Mouse (Mus musculus) midbrain, postnatal 0 days (tissue): ENCODE measurements at regions not wholly inside any gene's neighbourhood (a gene's known extent, or its start where the extent isn't known, plus 50 kb on each side); places are given as distances from the start of the nearest gene placed in this dataset.
A peak's percentile ranks its signal among the peaks of the same experiment; 100 is the strongest.

Experiments
- ATAC-seq: fragments of 200-750 bp; cut with Nextera tagmentation; 2 replicates; pipeline ENCODE4 v1.8.0; 2017; ENCODE audit warnings: moderate number of reproducible peaks, mild to moderate bottlenecking, moderate TSS enrichment, moderate library complexity; ENCODE audit not compliant: low FRiP score
- DNase-seq: peaks from one replicate; pipeline ENCODE4 v3.0.0-alpha.2; 2015; ENCODE audit warnings: low spot score
- H3K27ac ChIP-seq: fragments of 300-500 bp; sonication (generic); 2 replicates; pipeline ENCODE4 v1.5.1; 2014; ENCODE audit warnings: low read depth, mild to moderate bottlenecking, low read length, mixed read lengths
- H3K27me3 ChIP-seq: fragments of 300-500 bp; sonication (generic); 2 replicates; pipeline ENCODE4 v1.6.1; 2014; ENCODE audit warnings: low read length, control low read depth, mixed read lengths; ENCODE audit not compliant: insufficient read depth
- H3K36me3 ChIP-seq: fragments of 300-500 bp; sonication (generic); 2 replicates; pipeline ENCODE4 v1.6.1; 2014; ENCODE audit warnings: low read length, control low read depth, mixed read lengths; ENCODE audit not compliant: insufficient read depth
- H3K4me1 ChIP-seq: fragments of 300-500 bp; sonication (generic); 2 replicates; pipeline ENCODE4 v1.6.1; 2014; ENCODE audit warnings: mild to moderate bottlenecking, control low read depth, antibody characterized with exemption, low read length, mixed read lengths; ENCODE audit not compliant: insufficient read depth
- H3K4me2 ChIP-seq: fragments of 300-500 bp; sonication (generic); 2 replicates; pipeline ENCODE4 v1.6.1; 2014; ENCODE audit warnings: low read depth, mild to moderate bottlenecking, low read length, mixed read lengths; ENCODE audit not compliant: poor library complexity, severe bottlenecking
- H3K4me3 ChIP-seq: fragments of 300-500 bp; sonication (generic); 2 replicates; pipeline ENCODE4 v1.5.1; 2014; ENCODE audit warnings: low read depth, mild to moderate bottlenecking, low read length, moderate library complexity
- H3K9ac ChIP-seq: fragments of 300-500 bp; sonication (generic); replicated peaks from 2 replicates; pipeline ENCODE4 v1.6.1; 2014; ENCODE audit warnings: mild to moderate bottlenecking, low read length, moderate library complexity, mixed read lengths; ENCODE audit not compliant: poor library complexity, severe bottlenecking
- H3K9me3 ChIP-seq: fragments of 300-500 bp; sonication (generic); 2 replicates; pipeline ENCODE4 v1.6.1; 2016; ENCODE audit warnings: low read length, control low read depth
- CTCF ChIP-seq: IDR thresholded peaks from 2 replicates; pipeline ENCODE4 v1.5.1; 2016; ENCODE audit warnings: antibody characterized with exemption, mild to moderate bottlenecking
- WGBS: fragments of 180-500 bp; shearing (Covaris S2); extraction: QIAGEN DNeasy Blood & Tissue Kit; methylation state at CpG from one replicate; pipeline ENCODE4 v1.1.7; 2014; 5-methylcytosine and 5-hydroxymethylcytosine counted together

GRCm38 (mm10) chr17:45226486-45226885 lies 207.1 kb downstream of the Cdc5l start:
- TF ChIP-seq CTCF: no peak
- WGBS: 40% methylated on average over 6 of the region's 6 CpGs
- no peak for DNase-seq
- H3K27ac ChIP-seq: no peak overlapping the region
- H3K27me3 ChIP-seq: no peaks in the 10 kb centered on the region
- ATAC-seq: no peak
- no peaks in the 10 kb centered on the region for H3K4me1 ChIP-seq
- no peaks in the 10 kb centered on the region for H3K36me3 ChIP-seq
- no peak overlapping the region for H3K9ac ChIP-seq
- H3K4me2 ChIP-seq: no peak overlapping the region
- no peaks in the 10 kb centered on the region for H3K9me3 ChIP-seq
- no peak overlapping the region for H3K4me3 ChIP-seq

- no peaks in the 10 kb centered on the region for H3K9me3 ChIP-seq
- WGBS: 66% methylated on average over 10 of the region's 10 CpGs
- no peak overlapping the region for H3K27ac ChIP-seq
- DNase-seq (no peak), ATAC-seq (no peak)
- no peaks in the 10 kb centered on the region for H3K4me1 ChIP-seq
- TF ChIP-seq CTCF: no peak
- H3K27me3 ChIP-seq: no peaks in the 10 kb centered on the region
- H3K4me2 ChIP-seq: no peak overlapping the region
- no peak overlapping the region for H3K4me3 ChIP-seq
- no peaks in the 10 kb centered on the region for H3K36me3 ChIP-seq
- H3K9ac ChIP-seq: no peak overlapping the region
Observed at GRCm38 (mm10) chr17:45221625-45222024, 211.9 kb downstream of the Cdc5l start.

GRCm38 (mm10) chr17:45217126-45217525 lies 216.4 kb downstream of the Cdc5l start:
- H3K4me3 ChIP-seq: no peak overlapping the region
- no peak overlapping the region for H3K27ac ChIP-seq
- no peaks in the 10 kb centered on the region for H3K4me1 ChIP-seq
- WGBS: 94% methylated on average over 5 of the region's 5 CpGs
- H3K36me3 ChIP-seq: no peaks in the 10 kb centered on the region
- H3K4me2 ChIP-seq: no peak overlapping the region
- H3K9me3 ChIP-seq: no peaks in the 10 kb centered on the region
- H3K9ac ChIP-seq: no peak overlapping the region
- TF ChIP-seq CTCF: no peak
- H3K27me3 ChIP-seq: no peaks in the 10 kb centered on the region
- DNase-seq (no peak), ATAC-seq (no peak)

- no peak for DNase-seq
- no peak for TF ChIP-seq CTCF
- no peak overlapping the region for H3K27ac ChIP-seq
- H3K4me1 ChIP-seq: no peaks in the 10 kb centered on the region
- H3K9ac ChIP-seq: no peak overlapping the region
- H3K4me3 ChIP-seq: no peak overlapping the region
- no peak for ATAC-seq
- WGBS: 52% methylated on average over 15 of the region's 15 CpGs
- H3K9me3 ChIP-seq: no peaks in the 10 kb centered on the region
- no peaks in the 10 kb centered on the region for H3K27me3 ChIP-seq
- H3K36me3 ChIP-seq: no peaks in the 10 kb centered on the region
- H3K4me2 ChIP-seq: no peak overlapping the region
Observed at GRCm38 (mm10) chr17:45215067-45216049, 218.2 kb downstream of the Cdc5l start.

- peak; percentile 50; the same call in 1 of the 2 replicates for TF ChIP-seq CTCF
- WGBS: 89% methylated on average over 2 of the region's 2 CpGs
- H3K4me2 ChIP-seq: no peak overlapping the region
- DNase-seq (no peak), ATAC-seq (no peak)
- no peak overlapping the region for H3K9ac ChIP-seq
- H3K4me1 ChIP-seq: no peaks in the 10 kb centered on the region
- no peak overlapping the region for H3K27ac ChIP-seq
- H3K27me3 ChIP-seq: no peaks in the 10 kb centered on the region
- no peaks in the 10 kb centered on the region for H3K9me3 ChIP-seq
- H3K4me3 ChIP-seq: no peak overlapping the region
- no peaks in the 10 kb centered on the region for H3K36me3 ChIP-seq
Observed at GRCm38 (mm10) chr17:45210984-45211383, 222.6 kb downstream of the Cdc5l start.

GRCm38 (mm10) chr17:45209387-45209663 lies 224.2 kb downstream of the Cdc5l start:
- Histone ChIP-seq H3K9me3 (no peaks in the 10 kb centered on the region), H3K4me3 (no peak overlapping the region), H3K27ac (no peak overlapping the region), H3K9ac (no peak overlapping the region), H3K36me3 (no peaks in the 10 kb centered on the region), H3K4me1 (no peaks in the 10 kb centered on the region), H3K4me2 (no peak overlapping the region), H3K27me3 (no peaks in the 10 kb centered on the region)
- DNase-seq (no peak), ATAC-seq (no peak)
- TF ChIP-seq CTCF: no peak
- 33% methylated on average over 3 of the region's 3 CpGs for WGBS
